Comparison of ENCODE assay signal across 17 mouse cellular contexts in genomic region chr10:67291087-67291486, GRCm38 (mm10). TPM values are rescaled to one million over a fixed set of nuclear protein-coding genes. Genes with fewer than 3 reads are reported as not detected.
DNase-seq lines count a peak whose midpoint lies in the region; ATAC-seq and TF ChIP-seq lines count a peak whose summit lies in the region.
"Had no signal": no experiment of that assay in that cellular context is flagged by ENCODE, and none has a peak within 500 bp of the region (broad histone marks: within the 10 kb centered on the region; RNA-seq: fewer than 3 reads in every experiment).

No protein-coding gene starts in this region.

- peak; percentile 39; the same call in 1 of the 2 replicates for ATAC-seq in liver, postnatal 0 days
- no peak for ATAC-seq in liver, embryonic 12.5 days
- ATAC-seq in megakaryocyte progenitor cell, adult 5-6 weeks (replicated peaks; ENCODE audit: poor library complexity), result peak; percentile 15; the same call in 1 of the 2 replicates
- ATAC-seq: forebrain, embryonic 15.5 days; midbrain, embryonic 15.5 days had no signal

- no peaks in the 10 kb centered on the region for H3K36me3 ChIP-seq in liver, postnatal 0 days (replicated peaks; ENCODE audit: insufficient read depth, low read length)
- no peaks in the 10 kb centered on the region for H3K36me3 ChIP-seq in liver, embryonic 12.5 days
- H3K36me3 ChIP-seq: forebrain, embryonic 15.5 days; limb, embryonic 13.5 days; midbrain, embryonic 15.5 days; neural tube, embryonic 12.5 days had no signal

- H3K4me1 ChIP-seq in liver, postnatal 0 days (ENCODE audit: insufficient read depth), result peaks cover 8% of the 10 kb centered on the region; the same call in 1 of the 2 replicates
- H3K4me1 ChIP-seq in liver, embryonic 12.5 days, result peaks cover 12% of the 10 kb centered on the region
- H3K4me1 ChIP-seq: forebrain, embryonic 15.5 days; limb, embryonic 13.5 days; midbrain, embryonic 15.5 days; neural tube, embryonic 12.5 days had no signal

- H3K27me3 ChIP-seq in liver, postnatal 0 days (ENCODE audit: insufficient read depth, low read length), result no peaks in the 10 kb centered on the region
- H3K27me3 ChIP-seq in liver, embryonic 12.5 days (replicated peaks), result no peaks in the 10 kb centered on the region
- H3K27me3 ChIP-seq: forebrain, embryonic 15.5 days; limb, embryonic 13.5 days; midbrain, embryonic 15.5 days; neural tube, embryonic 12.5 days had no signal

- no peak for TF ChIP-seq CTCF in liver, postnatal 0 days (IDR thresholded peaks at IDR 0.05; ENCODE audit: low read depth)
- TF ChIP-seq CTCF in layer of hippocampus, adult 2 months (conservative IDR thresholded peaks at IDR 0.05), result no peak

- H3K9me3 ChIP-seq in liver, postnatal 0 days (ENCODE audit: low read length), result no peaks in the 10 kb centered on the region
- H3K9me3 ChIP-seq in liver, embryonic 12.5 days (replicated peaks), result no peaks in the 10 kb centered on the region
- H3K9me3 ChIP-seq: forebrain, embryonic 15.5 days; limb, embryonic 13.5 days; midbrain, embryonic 15.5 days; neural tube, embryonic 12.5 days had no signal

- H3K27ac ChIP-seq in liver, postnatal 0 days (ENCODE audit: low read depth), result 0 out of 2 replicates have a peak overlapping the region, but pooled peaks have one; percentile 26
- H3K27ac ChIP-seq in liver, embryonic 12.5 days, result no peak overlapping the region
- H3K27ac ChIP-seq in layer of hippocampus, adult 2 months, result no peak overlapping the region
- H3K27ac ChIP-seq: forebrain, embryonic 15.5 days; left cerebral cortex, adult 2 months; limb, embryonic 13.5 days; midbrain, embryonic 15.5 days; neural tube, embryonic 12.5 days had no signal

- H3K9ac ChIP-seq in liver, postnatal 0 days (replicated peaks), result no peak overlapping the region
- no peak overlapping the region for H3K9ac ChIP-seq in liver, embryonic 12.5 days
- H3K9ac ChIP-seq: forebrain, embryonic 15.5 days; limb, embryonic 13.5 days; midbrain, embryonic 15.5 days; neural tube, embryonic 12.5 days had no signal

- peak overlapping the region; percentile 7 for H3K4me2 ChIP-seq in liver, postnatal 0 days (ENCODE audit: low read depth, low read length)
- no peak overlapping the region for H3K4me2 ChIP-seq in liver, embryonic 12.5 days
- H3K4me2 ChIP-seq: forebrain, embryonic 15.5 days; limb, embryonic 13.5 days; midbrain, embryonic 15.5 days; neural tube, embryonic 12.5 days had no signal

- peak; percentile 23 for DNase-seq in adrenal gland, adult 8-10 months
- DNase-seq in adrenal gland, postnatal 4 days (ENCODE audit: low spot score in 2 of 2), result no peak
- no peak for DNase-seq in liver, postnatal 0 days
- DNase-seq in adrenal gland, postnatal 10 days, result peak; percentile 64
- no peak for DNase-seq in spleen, postnatal 10 days (ENCODE audit: low spot score in 2 of 2)
- no peak for DNase-seq in layer of hippocampus, adult 2 months (ENCODE audit: low spot score in 2 of 2)
- DNase-seq: gastrocnemius, postnatal 14 days; heart, postnatal 10 days; kidney, adult 8-10 months; lung, postnatal 14 days had no signal

- H3K4me3 ChIP-seq in liver, postnatal 0 days (ENCODE audit: low read depth, low read length), result no peak overlapping the region
- H3K4me3 ChIP-seq in liver, embryonic 12.5 days, result no peak overlapping the region
- H3K4me3 ChIP-seq in layer of hippocampus, adult 2 months, result no peak overlapping the region
- H3K4me3 ChIP-seq: forebrain, embryonic 15.5 days; left cerebral cortex, adult 2 months; limb, embryonic 13.5 days; midbrain, embryonic 15.5 days; neural tube, embryonic 12.5 days had no signal

- WGBS in liver, postnatal 0 days (ENCODE audit: insufficient replicate concordance), result 58% methylated on average over 8 of the region's 8 CpGs
- 76% methylated on average over 8 of the region's 8 CpGs for WGBS in liver, embryonic 12.5 days (ENCODE audit: insufficient replicate concordance)

- TF ChIP-seq EP300 in liver, postnatal 0 days (IDR thresholded peaks at IDR 0.05; ENCODE audit: low read depth), result no peak

RNA-seq across cellular contexts. Expression of gene Nrbf2, which starts 6.0 kb away (rescaled TPM):
- total RNA-seq in adrenal gland, adult 8-10 months (2022), result 10 to 100 TPM; 12.8 to 17.6 (median 15.5) TPM
- 10 to 100 TPM; 15.5 to 16.3 TPM for total RNA-seq in adrenal gland, postnatal 4 days (2021)
- 17.5 and 20.2 TPM in 2 replicates for polyA plus RNA-seq in liver, postnatal 0 days (2015; fragmentation: Nextera tagmentation; extraction: Ambion mirVana)
- polyA plus RNA-seq in liver, embryonic 12.5 days (2016; fragmentation: Nextera tagmentation; extraction: Ambion mirVana), result 23.6 and 24.2 TPM in 2 replicates
- 10 to 100 TPM; 18.7 to 19.8 TPM for total RNA-seq in adrenal gland, postnatal 10 days (2021)
- total RNA-seq in megakaryocyte progenitor cell, adult 5-6 weeks (2015), result 32.2 and 33.6 TPM in 2 replicates
- 13.2 and 21.9 TPM in 2 replicates for total RNA-seq in megakaryocyte progenitor cell, adult 5-6 weeks (2017)
- 10 to 100 TPM; 19.3 to 20.7 TPM for total RNA-seq in layer of hippocampus, adult 2 months (2021)

Comparison
In these comparisons a context has a peak if more than half of its experiments do, and no peak if none do; other contexts are left out.
1. DNase-seq: peak in adrenal gland, adult 8-10 months (single experiment) and adrenal gland, postnatal 10 days (single experiment); none in adrenal gland, postnatal 4 days (0 of 2), liver, postnatal 0 days (single experiment), spleen, postnatal 10 days (0 of 2) and layer of hippocampus, adult 2 months (0 of 2).